Mouse (Mus musculus) intestine, embryonic 15.5 days (tissue): ENCODE data around the gene Zranb1. TPM values are rescaled to one million over a fixed set of nuclear protein-coding genes. Genes with fewer than 3 reads are reported as not detected.

Experiments
- ATAC-seq: fragments of 200-750 bp; cut with Nextera tagmentation; 2 replicates; pipeline ENCODE4 v1.8.0; 2017; ENCODE audit warnings: moderate TSS enrichment, moderate library complexity
- H3K27ac ChIP-seq: fragments of 300-500 bp; sonication (generic); 2 replicates; pipeline ENCODE4 v1.5.1; 2015; ENCODE audit warnings: mild to moderate bottlenecking, inconsistent platforms
- H3K27me3 ChIP-seq: fragments of 300-500 bp; sonication (generic); replicated peaks from 2 replicates; pipeline ENCODE4 v1.6.1; 2015; ENCODE audit warnings: inconsistent platforms
- H3K36me3 ChIP-seq: fragments of 300-500 bp; sonication (generic); 2 replicates; pipeline ENCODE4 v1.6.1; 2015; ENCODE audit warnings: inconsistent platforms
- H3K4me1 ChIP-seq: fragments of 300-500 bp; sonication (generic); replicated peaks from 2 replicates; pipeline ENCODE4 v1.6.1; 2015; ENCODE audit warnings: inconsistent platforms
- H3K4me2 ChIP-seq: fragments of 300-500 bp; sonication (generic); replicated peaks from 2 replicates; pipeline ENCODE4 v1.6.1; 2015; ENCODE audit warnings: mild to moderate bottlenecking, inconsistent platforms
- H3K4me3 ChIP-seq: fragments of 300-500 bp; sonication (generic); replicated peaks from 2 replicates; pipeline ENCODE4 v1.5.1; 2015; ENCODE audit warnings: inconsistent platforms
- H3K9ac ChIP-seq: fragments of 300-500 bp; sonication (generic); 2 replicates; pipeline ENCODE4 v1.6.1; 2015; ENCODE audit warnings: inconsistent platforms
- H3K9me3 ChIP-seq: fragments of 300-500 bp; sonication (generic); 2 replicates; pipeline ENCODE4 v1.6.1; 2016; ENCODE audit warnings: inconsistent platforms
- WGBS: fragments of 180-500 bp; shearing (Covaris S2); methylation state at CpG from one replicate; pipeline ENCODE4 v1.1.7; 2015; 5-methylcytosine and 5-hydroxymethylcytosine counted together
- polyA plus RNA-seq: library from polyadenylated mRNA; unstranded; fragments of >200 nt; fragmentation: Nextera tagmentation; extraction: Ambion mirVana; gene quantifications from 2 replicates; pipeline ENCODE4 v1.2.1, GENCODE M21; 2015

Gene Zranb1
- polyA plus RNA-seq: 9.9 and 10.6 TPM in 2 replicates

DNA sequence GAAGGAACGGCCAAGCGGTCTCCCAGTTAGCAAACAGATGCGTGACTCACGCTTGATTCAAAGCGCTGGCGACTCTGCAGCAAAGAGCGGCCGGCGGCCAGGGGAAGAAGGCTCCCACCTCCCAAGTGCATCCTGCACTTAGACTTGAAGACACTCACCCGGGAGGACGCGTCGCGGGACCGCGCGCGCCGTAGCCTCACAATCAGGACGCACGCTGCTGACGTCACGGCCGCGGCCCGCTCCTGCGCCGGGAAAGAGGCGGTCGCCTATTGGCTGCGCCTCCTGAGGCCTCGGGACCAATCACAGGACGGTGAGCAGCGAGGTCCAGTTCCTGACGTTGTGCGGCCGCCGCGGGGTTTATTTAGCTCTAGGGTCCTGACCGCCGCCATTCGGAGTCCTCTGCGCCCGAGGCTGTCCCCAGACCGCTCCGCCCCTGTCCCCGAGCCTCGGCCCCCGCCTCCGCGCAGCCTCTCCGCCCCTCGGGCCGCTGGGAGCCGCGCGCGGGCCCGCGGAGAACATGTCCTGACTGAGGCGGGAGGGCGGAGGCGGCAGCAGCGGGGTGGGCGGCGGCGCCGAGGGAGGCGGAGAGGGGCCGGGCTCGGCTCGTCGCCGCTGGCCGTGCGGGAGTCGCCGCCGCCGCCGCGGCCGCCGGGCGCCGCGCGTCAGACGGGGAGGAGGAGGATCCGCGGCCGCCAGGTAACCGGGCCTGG lies at the start of gene Zranb1:
Zranb1 (plus strand) TSS at position 293 of the 710 bp plus-strand sequence.
- peak within 1 kb of the TSS; percentile 96 for H3K4me3 ChIP-seq
- H3K36me3 ChIP-seq: no peaks in the 10 kb centered on the region
- ATAC-seq: peak; percentile 100
- H3K4me2 ChIP-seq: peak within 1 kb of the TSS; percentile 66
- no peaks in the 10 kb centered on the region for H3K4me1 ChIP-seq
- H3K27me3 ChIP-seq: no peaks in the 10 kb centered on the region
- H3K9me3 ChIP-seq: no peaks in the 10 kb centered on the region
- WGBS: under 1% methylated on average over 87 of the region's 93 CpGs
- H3K9ac ChIP-seq: peak within 1 kb of the TSS; percentile 96
- H3K27ac ChIP-seq: peak within 1 kb of the TSS; percentile 99

DNA sequence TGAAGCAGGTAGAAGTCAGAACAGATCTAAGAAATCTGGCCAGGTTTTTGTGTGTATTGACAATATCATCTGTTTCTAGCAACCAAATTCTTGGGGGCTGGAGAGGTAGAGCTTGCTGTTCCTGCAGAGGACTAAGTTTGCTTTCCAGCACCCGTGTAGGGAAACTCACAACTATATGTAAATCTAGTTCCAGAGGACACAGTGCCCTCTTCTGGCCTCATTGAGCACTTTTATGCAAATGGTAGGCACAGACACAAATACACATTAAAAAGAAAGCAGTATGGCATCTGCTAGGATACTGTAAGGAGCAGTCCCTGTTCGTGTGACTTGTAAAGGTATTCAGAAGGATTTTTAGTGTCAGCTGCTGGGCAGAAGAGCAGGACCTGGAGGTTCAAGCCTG lies 48.6 kb upstream of the Zranb1 start:
- Histone ChIP-seq H3K27ac (no peak overlapping the region), H3K4me3 (no peak overlapping the region), H3K9ac (no peak overlapping the region), H3K36me3 (peaks cover 57% of the 10 kb centered on the region), H3K4me1 (no peaks in the 10 kb centered on the region), H3K4me2 (no peak overlapping the region), H3K27me3 (no peaks in the 10 kb centered on the region), H3K9me3 (no peaks in the 10 kb centered on the region)
- no peak for ATAC-seq
- WGBS: 66% methylated on average over 2 of the region's 2 CpGs

DNA sequence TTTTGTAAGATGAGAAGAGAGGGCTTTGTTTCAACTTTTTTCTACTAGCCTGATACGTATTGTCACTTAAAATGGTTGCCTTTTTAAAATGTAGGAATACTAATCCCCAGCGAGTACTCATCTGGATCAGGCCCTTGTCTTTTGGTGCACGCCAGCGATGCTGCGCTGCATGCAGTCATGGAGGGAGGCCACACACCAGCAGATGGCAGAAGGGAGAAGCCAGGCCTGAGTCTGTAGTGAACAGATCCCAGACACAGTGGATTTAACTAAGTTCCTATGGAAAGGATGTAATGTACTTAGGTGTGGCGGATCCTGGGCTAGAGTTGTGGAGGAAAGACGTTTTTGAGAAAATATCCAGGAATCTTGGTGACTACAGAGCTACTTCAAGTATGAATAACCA lies 46.9 kb upstream of the Zranb1 start:
- peaks cover 46% of the 10 kb centered on the region for H3K36me3 ChIP-seq
- no peak overlapping the region for H3K9ac ChIP-seq
- no peak overlapping the region for H3K4me2 ChIP-seq
- no peak overlapping the region for H3K27ac ChIP-seq
- H3K4me1 ChIP-seq: no peaks in the 10 kb centered on the region
- H3K27me3 ChIP-seq: no peaks in the 10 kb centered on the region
- 91% methylated on average over 7 of the region's 7 CpGs for WGBS
- no peaks in the 10 kb centered on the region for H3K9me3 ChIP-seq
- H3K4me3 ChIP-seq: no peak overlapping the region
- no peak for ATAC-seq

DNA sequence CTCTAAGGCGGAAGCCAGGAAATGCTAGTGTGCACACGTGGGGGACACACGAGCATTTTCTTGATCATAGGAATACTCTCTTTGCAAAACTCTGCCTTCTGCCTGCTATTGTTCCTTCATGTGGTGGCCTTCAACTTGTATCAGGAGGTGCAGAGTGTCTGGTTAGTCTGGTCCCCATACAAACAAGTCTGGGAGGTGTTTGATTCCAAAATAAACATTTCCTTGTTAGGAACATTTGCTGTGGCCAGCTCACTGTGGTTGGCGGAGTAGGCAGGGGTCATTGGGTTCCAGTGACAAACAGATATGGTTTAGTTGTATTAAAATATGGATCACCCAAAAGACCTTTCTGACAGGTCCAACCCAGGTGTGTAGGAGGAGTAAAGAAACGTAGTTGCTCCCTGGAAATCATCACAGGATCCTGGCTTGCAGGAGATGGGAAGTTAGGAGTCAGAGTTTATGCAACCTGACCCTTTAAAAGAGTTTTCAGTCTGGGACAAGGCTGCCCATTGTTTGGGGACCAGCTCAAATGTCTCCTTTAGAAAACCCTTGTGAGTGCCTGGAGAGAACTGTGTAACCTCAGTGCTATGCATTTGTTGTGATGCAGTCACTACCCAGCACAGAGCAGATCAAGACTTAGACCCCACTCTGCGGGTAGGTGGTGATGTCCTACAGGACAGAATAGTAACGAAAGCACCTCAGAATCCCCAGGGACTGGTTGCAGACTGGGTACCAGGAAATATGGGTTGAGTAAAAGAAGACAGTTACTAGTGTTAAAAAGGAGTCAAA lies 43.7 kb upstream of the Zranb1 start:
- Histone ChIP-seq H3K27me3 (no peaks in the 10 kb centered on the region), H3K27ac (no peak overlapping the region), H3K36me3 (peaks cover 21% of the 10 kb centered on the region; the same call in 1 of the 2 replicates), H3K9ac (no peak overlapping the region), H3K4me3 (no peak overlapping the region), H3K4me2 (no peak overlapping the region), H3K4me1 (no peaks in the 10 kb centered on the region), H3K9me3 (no peaks in the 10 kb centered on the region)
- 54% methylated on average over 7 of the region's 7 CpGs for WGBS
- ATAC-seq: no peak

DNA sequence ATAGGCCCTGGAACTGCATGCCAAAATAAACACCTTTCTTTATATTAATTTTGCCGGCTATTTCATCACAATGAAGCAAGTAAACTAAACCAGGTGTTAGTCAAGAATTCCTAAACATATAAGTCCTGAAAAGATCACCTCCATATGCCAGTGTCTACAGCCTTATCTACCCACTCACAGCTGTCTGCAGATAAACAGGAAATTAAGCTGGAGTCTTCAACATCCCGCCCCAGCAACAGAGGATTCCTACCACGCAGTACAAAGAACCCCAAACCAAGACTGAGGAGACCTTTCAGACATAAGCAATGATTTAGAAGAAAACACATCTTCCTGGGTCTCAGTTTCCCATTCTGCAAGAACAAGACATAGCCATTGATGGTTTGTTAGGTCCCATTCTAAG lies 42.9 kb upstream of the Zranb1 start:
- no peak for ATAC-seq
- Histone ChIP-seq H3K4me2 (no peak overlapping the region), H3K4me3 (no peak overlapping the region), H3K27me3 (no peaks in the 10 kb centered on the region), H3K9me3 (no peaks in the 10 kb centered on the region), H3K9ac (no peak overlapping the region), H3K36me3 (peaks cover 14% of the 10 kb centered on the region; the same call in 1 of the 2 replicates), H3K27ac (no peak overlapping the region), H3K4me1 (no peaks in the 10 kb centered on the region)
- WGBS: 56% methylated on average over 3 of the region's 3 CpGs

DNA sequence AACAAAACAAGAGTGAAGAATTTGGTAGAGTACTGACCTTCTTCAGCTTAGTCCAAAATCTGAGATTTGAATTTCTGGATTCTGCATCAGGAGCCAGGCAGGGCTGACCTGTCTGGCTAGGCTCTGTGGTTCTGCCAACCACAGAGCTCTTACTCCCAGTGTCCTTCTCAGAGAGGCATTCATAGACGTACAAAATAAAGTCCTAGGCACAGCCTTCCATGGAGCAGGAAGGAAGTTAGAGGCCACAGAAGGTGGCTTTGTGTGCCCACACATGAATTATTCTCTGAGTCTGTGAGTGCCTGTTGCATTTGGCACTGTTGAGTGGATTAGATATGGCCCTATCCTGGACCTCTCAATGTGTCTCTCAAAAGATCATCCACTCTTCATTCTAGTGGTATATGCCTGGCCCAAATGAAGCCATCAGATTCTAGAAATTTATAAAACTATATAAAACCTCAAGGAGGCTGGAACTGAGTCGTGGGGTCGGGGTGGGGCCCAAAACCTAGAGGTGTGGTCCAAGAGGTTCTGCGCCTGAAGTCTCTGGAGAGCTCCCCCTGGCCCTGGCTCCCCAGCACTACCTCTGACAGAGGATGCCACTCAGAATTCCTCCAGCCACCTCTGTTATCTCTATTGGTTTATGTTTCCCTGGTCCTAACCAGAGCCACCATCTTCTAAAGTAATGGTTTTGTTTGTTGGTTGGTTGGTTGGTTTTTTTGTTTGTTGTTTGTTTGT lies 42.3 kb upstream of the Zranb1 start:
- ATAC-seq: no peak
- Histone ChIP-seq H3K4me3 (no peak overlapping the region), H3K4me2 (no peak overlapping the region), H3K9me3 (no peaks in the 10 kb centered on the region), H3K27ac (no peak overlapping the region), H3K4me1 (no peaks in the 10 kb centered on the region), H3K36me3 (peaks cover 8% of the 10 kb centered on the region; the same call in 1 of the 2 replicates), H3K9ac (no peak overlapping the region), H3K27me3 (no peaks in the 10 kb centered on the region)
- WGBS: 64% methylated on average over 4 of the region's 4 CpGs

DNA sequence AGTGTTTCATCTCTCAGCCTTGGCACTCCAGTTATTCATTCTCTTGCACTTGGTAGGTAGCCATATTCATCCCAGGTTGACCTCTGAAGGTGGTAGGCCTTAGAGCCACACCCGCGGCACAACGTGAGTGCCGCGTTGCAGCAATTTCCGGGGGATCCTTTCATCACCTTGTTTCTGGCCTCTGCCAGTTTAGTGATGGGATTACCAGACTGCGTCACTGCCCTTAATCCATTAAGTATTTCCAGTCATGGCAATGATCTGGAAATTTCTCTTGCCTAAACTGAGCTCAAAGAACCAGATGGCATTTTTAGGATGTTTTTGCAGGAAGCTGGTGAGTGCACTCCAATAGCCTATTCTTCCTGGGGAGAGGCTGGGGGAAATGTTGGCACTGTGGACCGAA lies 41.3 kb upstream of the Zranb1 start:
- H3K4me2 ChIP-seq: no peak overlapping the region
- ATAC-seq: no peak

DNA sequence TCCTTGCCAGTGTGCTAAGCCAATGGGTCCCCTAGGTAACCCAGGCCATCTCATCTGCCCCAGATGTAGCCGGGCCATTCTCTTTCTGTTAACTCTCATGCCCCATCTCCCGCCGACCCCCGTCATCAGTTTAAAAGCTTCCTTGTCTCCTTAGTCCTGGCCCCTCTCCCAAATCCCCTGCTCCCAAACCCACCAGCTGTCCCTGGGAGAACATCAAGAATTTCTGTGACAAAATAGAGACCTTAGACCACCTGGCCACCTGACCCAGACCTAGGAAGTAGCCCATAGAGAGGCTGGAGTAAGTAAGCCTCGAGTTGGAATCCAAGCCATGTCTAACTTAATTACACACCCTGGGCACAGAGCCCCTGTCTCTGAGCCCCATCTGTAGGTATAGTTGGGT lies 40.7 kb upstream of the Zranb1 start:
- H3K27ac ChIP-seq: no peak overlapping the region
- no peaks in the 10 kb centered on the region for H3K4me1 ChIP-seq
- no peak overlapping the region for H3K4me2 ChIP-seq
- no peaks in the 10 kb centered on the region for H3K36me3 ChIP-seq
- H3K9me3 ChIP-seq: no peaks in the 10 kb centered on the region
- no peak overlapping the region for H3K4me3 ChIP-seq
- no peak overlapping the region for H3K9ac ChIP-seq
- H3K27me3 ChIP-seq: no peaks in the 10 kb centered on the region
- no peak for ATAC-seq
- WGBS: 87% methylated on average over 5 of the region's 5 CpGs

More for the DNA sequence above, 41.3 kb upstream of the Zranb1 start:
- Histone ChIP-seq H3K27me3 (no peaks in the 10 kb centered on the region), H3K36me3 (0 out of 2 replicates have a peak, but pooled peaks cover under 1% of the 10 kb centered on the region), H3K9me3 (no peaks in the 10 kb centered on the region), H3K9ac (no peak overlapping the region), H3K4me1 (no peaks in the 10 kb centered on the region), H3K4me3 (no peak overlapping the region), H3K27ac (no peak overlapping the region)
- 95% methylated on average over 8 of the region's 8 CpGs for WGBS

DNA sequence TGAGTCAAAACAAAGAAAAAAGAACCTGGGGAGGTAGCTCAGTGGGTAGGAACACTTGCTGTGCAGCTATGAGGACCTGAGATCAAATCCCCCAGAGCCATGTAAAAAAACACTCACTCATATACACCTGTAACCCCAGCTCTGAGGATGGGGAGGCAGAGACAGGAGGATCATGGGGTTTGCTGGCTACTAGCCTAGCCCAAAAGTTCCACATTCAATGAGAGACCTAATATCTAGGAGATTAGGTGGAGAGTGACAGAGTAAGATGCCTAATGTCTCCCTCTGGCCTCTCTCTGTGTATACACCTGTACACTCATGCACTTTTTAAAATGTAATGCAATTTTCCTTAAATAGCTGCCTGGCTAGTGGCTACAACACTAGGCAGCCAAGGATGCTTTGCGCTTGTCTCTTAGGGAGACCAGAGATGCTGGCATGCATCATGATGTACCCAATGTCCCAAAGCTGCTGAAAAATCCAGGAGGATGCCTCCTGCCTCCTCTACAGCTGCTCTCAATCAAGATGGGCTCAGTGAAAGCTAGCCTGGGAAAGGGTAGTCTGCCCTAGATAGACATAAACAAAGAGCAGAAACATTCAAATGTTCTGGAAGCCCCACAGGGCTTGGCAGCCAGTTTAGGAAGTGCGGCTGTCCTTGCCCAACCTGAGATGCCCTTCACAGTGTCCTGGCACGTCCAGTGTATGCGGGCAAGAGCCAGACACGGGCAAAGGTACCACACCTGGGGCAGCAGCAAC lies 39.2 kb upstream of the Zranb1 start:
- H3K27me3 ChIP-seq: no peaks in the 10 kb centered on the region
- ATAC-seq: no peak
- H3K36me3 ChIP-seq: no peaks in the 10 kb centered on the region
- H3K27ac ChIP-seq: no peak overlapping the region
- WGBS: 70% methylated on average over 5 of the region's 5 CpGs
- H3K4me1 ChIP-seq: no peaks in the 10 kb centered on the region
- H3K4me2 ChIP-seq: no peak overlapping the region
- H3K4me3 ChIP-seq: no peak overlapping the region
- no peak overlapping the region for H3K9ac ChIP-seq
- H3K9me3 ChIP-seq: no peaks in the 10 kb centered on the region

DNA sequence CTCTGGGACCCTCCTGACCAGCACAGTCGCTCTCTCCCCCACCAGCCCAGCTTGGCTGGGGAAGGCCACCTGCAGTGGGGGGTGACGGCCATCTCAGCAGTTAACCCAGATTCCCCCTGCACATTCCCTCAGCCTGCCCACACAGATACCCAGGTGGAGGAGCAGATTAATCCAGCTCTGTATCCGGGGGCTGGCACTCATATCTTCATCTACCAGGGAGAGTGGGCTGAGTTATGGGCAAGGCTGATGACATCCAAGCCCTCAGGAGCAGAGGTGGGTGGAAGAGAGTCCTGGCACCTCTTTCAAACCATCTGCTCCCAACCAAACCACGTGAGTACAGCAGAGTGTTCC lies 38.7 kb upstream of the Zranb1 start:
- no peak for ATAC-seq
- H3K27ac ChIP-seq: no peak overlapping the region
- 60% methylated on average over 4 of the region's 4 CpGs for WGBS

DNA sequence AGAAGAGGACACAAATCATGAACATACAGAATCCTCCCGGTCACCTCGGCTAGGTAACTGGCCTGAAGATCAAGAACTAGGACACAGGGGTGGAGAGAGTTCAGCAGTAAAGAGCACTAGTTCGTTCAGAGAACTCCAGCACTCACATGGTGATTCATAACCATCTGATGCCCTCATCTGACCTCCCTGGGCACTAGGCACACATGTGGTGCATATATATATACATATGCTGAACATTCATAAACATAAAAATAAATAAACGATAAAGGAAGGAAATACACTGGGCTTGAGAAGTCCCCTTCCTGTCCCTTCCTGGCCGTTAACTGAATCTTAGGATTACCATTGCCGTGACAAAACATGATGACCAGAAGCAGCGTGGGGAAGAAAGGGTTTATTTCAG lies 38.1 kb upstream of the Zranb1 start:
- Histone ChIP-seq H3K4me2 (no peak overlapping the region), H3K27ac (no peak overlapping the region), H3K36me3 (no peaks in the 10 kb centered on the region), H3K4me1 (no peaks in the 10 kb centered on the region), H3K9ac (no peak overlapping the region), H3K9me3 (no peaks in the 10 kb centered on the region), H3K4me3 (no peak overlapping the region), H3K27me3 (no peaks in the 10 kb centered on the region)
- WGBS: 67% methylated on average over 7 of the region's 7 CpGs
- ATAC-seq: no peak

More for the DNA sequence above, 38.7 kb upstream of the Zranb1 start:
- H3K27me3 ChIP-seq: no peaks in the 10 kb centered on the region
- H3K9ac ChIP-seq: no peak overlapping the region
- H3K4me2 ChIP-seq: no peak overlapping the region
- H3K9me3 ChIP-seq: no peaks in the 10 kb centered on the region
- H3K36me3 ChIP-seq: no peaks in the 10 kb centered on the region
- no peaks in the 10 kb centered on the region for H3K4me1 ChIP-seq
- no peak overlapping the region for H3K4me3 ChIP-seq

DNA sequence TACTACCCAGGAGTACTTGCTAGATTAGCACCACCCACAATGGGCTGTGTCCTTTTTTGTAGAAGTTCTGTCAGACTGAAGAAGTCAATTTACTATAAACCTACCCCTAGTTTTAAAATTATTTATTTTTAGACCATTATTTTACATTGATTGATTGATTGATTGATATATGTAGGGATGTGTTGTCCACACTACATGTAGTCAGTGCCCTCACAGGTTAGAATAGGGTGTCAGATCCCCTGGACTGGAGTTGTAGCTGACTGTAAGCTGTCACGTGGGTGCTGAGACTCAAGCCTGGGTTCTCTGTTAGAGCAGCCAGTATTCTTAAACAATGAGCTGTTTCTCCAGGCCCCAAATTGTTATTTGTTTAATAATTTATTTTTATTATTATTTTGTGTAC lies 37.6 kb upstream of the Zranb1 start:
- no peak overlapping the region for H3K4me3 ChIP-seq
- ATAC-seq: no peak
- no peak overlapping the region for H3K9ac ChIP-seq
- WGBS: 83% methylated on average over 1 of the region's 1 CpGs
- no peaks in the 10 kb centered on the region for H3K4me1 ChIP-seq
- H3K36me3 ChIP-seq: no peaks in the 10 kb centered on the region
- H3K4me2 ChIP-seq: no peak overlapping the region
- H3K27me3 ChIP-seq: no peaks in the 10 kb centered on the region
- no peaks in the 10 kb centered on the region for H3K9me3 ChIP-seq
- no peak overlapping the region for H3K27ac ChIP-seq
